Mouse (Mus musculus): ENCODE results near the gene Opn4.
A peak's percentile ranks its signal among the peaks of the same experiment; 100 is the strongest.

Opn4 gene

DNA sequence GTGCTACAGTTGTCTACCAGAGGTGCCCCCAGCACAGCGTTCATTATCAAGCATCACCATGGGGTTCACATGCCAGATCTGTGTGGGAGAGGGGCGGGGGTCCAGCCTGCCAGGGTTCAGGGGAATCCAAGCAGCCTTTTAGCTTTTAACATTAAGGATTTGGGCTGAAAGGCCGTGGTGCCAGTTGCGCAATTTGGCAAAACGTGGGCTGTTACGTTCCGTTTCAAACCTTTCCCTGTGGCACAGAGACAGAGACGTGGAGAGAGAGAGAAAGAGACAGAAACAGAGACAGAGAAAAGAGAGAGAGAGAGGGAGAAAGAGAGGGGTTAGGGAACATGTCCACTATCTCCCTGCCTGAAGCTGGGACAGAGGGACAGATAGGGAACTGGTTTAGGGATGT lies 38.3 kb downstream of the Opn4 start:
- DNase-seq, result no peak

DNA sequence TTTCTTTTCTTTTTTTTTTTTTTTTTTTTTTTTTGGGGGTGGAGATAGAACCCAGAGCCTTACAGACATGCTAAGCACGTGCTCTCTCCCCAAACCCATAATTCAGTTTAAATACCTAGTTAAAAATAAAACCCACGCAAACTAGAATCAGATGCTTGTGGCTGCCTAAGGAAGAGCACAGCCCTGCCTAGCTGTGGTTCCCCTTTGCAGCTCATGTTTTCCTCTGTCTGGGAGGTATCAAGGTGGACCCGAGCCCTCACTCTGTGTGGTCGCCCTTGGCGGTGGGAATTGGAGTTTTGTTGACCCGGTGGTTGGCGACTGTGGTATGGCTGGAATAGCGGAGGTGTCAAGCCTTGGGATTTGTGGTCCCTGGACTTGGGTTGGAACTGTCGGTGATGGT lies 41.0 kb downstream of the Opn4 start:
- DNase-seq, result no peak

DNA sequence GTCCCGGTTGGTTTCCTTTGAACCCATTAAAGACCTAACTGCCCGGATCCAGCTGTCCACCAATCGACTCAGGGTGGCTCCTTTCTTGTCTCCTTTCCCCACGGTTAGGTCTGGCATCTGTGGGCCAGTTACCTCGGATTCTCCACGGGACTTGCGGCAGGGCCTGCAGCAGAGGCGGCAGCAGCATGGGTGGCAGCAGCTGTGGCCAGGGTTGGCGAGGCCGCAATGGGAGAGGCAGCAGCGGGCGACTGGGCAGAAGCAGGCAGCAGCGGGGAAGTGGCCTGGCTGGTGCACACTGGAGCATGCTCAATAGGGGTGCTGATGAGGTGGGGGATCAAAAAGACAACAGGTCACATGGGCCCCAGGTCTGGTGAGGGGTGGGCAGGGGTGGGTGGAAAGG lies 44.7 kb downstream of the Opn4 start:
- no peak for DNase-seq

DNA sequence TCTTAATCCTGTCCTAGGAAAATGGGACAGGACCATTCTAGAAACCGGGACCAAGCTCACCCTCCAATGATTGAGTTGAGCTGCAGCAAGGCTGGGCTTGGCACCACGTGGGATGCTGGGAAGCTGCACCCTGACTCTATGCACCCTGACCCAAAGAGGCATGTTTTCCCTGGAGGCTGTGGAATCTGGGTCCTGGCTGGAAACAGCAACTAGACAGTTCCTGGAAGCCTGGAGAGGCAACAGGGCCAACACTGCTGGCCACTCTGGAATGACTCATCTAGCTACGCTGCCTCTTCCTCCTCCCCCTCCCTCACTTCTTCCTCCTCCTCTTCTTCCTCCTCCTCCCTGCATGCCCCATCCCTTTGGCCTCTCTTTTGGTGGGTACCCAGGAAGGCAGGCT lies 45.9 kb downstream of the Opn4 start:
- no peak for DNase-seq

DNA sequence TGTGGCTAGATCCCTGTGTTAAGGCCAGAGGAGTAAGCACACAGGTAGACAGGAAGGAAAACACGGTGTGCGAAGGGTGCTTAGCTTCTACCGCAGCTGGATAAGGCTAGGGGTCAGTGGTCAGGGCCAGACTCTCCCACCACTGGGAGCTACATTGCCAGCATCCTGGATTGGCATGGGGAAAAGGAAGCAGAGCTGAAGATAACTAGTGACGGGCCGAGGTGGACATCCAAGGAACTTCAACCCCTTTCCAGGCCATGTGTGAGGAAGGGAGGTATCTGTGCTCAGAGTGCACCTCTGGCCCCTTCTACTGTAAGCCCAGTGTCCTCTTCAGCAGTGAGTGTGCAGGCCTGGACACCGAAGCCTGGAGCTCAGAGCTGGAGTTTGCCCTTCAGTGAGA lies 46.5 kb downstream of the Opn4 start:
- DNase-seq, result no peak

DNA sequence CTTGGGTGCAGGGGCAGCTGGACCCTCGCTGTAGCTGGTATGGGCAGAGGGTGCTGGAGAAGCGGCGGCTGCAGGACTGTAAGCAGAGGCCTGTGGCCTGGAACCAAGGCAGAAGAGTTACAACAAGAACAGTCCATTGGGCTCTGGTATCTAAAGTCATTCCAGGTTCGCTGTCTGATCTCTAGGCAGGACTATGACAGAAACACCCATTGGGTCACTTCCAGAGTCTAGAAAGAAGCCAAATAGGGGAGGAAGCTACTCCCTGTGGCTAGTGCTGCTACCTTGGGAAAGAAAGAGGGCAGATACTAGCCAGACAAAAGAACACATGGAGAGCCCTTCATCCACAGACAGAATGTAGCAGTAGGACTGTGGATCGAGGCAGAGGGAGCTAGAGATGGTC lies 47.7 kb downstream of the Opn4 start:
- no peak for DNase-seq

DNA sequence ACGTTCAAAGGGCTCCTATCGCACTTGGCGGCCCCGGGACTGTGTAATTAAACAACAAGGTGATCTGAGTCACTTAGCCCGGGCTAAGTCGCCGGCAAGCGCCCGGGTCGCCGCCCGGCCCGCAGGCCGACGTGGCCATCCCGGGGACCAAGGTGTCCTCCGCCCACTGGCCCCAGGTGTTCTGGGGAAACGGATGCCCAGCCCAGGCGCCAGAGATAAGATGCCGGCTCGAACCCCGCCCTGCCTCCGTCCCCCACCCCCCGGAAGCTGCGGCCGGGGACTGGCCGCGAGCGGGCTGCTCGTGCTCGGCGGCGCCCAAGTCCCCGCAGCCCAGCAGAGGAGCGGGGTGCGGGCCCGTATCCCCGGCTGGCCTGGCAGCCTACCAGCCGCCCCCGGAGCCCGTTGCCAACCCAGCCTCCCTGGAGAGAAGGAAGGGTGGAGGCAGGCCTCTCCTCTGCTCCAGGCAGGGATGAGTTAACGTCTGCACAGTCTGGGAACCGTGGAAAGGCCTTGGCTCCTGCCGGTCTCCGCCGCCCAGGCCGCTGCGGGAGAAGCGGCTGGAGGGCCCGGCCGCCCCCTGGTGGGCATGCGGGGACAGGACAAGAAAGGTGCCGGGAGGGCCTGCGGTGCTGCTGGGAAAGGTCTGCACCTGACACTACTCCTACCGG lies 50.8 kb downstream of the Opn4 start:
- DNase-seq, result peak; percentile 25 to 71

DNA sequence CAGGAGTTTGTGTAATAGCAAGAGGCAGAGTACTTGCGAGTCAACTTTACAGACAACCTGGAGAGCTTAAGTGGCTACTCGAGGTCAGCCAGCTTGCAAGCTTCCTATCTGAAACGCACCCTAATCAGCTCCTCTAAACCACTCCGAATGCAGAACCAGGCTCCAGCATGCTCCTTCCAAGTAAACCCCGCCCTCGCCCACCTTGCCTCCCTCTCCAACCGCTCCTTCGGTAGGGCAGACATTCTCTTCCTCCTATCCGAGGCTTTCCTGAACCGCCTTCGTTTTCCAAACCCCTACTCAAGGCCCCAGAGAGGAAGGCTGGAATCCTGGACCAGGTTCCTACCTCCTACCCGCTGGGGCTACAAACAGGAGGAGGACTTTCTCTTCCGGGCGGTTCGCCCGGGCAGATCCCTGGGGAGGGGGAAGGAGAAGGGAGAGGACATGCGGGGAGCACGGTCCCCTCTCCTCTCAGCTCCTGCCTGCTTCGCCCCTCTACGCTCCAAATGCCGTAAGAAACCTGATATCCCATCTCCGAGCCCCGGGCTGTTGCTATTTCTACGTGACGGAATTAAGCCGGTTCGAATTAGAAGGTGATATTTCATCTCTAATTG lies 51.4 kb downstream of the Opn4 start:
- peak in 1 of 2 experiments; percentile 8 for DNase-seq

DNA sequence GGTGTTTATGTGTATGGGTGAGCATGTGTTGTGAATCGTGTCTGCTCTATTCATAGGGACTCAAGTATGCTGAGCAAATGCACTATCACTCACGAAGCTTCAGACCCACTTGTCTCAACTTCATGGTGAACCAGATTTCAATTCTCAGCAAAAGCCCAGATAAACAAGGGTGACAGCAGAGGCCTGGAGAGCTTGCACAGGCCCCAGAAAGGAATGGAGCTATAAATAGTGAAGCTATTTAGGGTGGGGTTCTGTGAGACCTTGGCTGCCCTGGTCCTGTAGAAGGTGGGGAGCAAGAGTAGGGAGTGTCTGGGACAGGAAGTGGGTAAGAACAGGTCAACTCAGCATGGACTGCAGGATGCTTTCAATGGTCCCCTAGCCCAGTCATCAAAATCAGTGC lies 55.4 kb downstream of the Opn4 start:
- DNase-seq, result no peak

DNA sequence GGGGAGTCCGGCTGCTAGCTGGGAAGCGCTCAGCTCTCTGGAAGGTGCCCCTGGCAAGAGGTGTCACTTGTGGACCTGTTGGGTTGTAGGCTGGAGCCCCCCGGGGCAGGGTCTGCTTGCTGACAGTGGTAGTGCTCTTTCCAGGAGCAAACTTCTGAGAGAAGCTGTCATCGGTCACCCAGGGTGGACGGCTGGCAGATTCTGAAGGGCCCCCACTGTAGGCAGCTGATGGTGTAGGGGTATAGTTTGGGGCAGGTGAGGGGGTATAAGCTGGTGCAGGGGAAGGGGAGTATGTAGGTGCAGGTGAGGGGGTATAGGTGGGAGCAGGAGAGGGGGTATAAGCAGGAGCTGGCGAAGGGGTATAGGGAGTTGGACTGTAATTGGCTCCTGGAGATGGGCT lies 55.9 kb downstream of the Opn4 start:
- DNase-seq, result no peak

DNA sequence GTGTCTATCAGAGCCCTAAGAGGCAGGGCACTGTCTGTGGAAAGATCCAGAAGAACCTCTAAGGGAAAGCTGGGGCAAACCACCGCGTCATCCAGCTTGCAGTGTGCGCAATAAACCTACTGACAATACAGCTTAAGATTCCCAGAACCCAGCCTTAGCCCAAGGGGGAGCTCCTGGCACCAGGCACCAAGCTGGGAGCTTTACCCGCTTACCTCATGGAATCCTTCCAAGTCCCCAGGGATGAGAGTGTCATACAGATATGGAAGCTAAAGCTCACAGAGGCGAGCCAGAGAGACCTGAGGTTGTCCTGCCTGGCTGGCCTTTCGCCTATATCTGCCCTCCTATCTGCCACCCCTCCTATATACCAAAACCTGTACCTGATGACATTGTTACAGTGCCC lies 56.3 kb downstream of the Opn4 start:
- DNase-seq, result no peak

DNA sequence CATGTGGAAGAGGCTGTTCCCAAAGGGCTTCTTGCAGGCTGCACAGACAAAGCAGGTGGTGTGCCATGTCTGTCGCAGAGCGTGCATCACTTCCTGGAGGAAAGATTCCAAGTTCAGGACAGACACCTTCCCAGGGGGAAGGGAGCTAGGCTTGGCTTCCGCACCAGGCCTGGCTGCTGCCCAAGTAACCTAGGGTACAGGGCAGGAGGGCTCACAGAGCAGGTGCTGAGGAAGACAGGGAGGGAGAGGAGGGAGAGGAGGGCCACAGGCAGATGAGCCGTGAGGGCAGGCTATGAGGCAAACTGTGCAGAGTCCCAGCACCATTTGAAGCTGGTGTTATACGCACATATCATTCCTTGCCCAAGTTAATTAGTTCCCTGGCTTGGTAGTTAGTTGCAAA lies 58.0 kb downstream of the Opn4 start:
- DNase-seq, result no peak

DNA sequence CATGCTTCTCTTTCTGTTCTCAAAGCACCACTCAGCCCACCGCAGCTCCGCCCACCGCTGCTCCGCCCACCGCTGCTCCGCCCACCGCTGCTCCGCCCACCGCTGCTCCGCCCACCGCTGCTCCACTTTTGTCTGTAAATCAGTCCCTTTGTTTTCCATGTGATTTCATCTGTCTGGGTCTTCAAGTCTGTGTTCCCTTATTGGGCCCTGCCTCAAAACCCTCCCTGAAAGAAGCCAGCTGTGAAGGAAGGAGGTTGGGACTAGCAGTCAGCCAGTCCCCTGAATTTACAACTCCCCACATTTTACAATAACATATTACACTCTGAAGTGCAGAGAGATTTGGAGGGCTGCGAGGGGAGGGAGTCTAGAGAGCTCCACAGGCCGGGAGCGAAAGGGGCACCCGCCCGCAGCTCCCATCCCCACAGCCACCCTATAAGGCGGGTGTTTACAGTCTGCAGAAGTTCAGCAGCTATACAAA lies 59.2 kb downstream of the Opn4 start:
- DNase-seq, result peak in 1 of 2 experiments; percentile 18

Measured in spleen, adult 18-20 months (tissue).